Mouse (Mus musculus) heart, adult 2 months (tissue): ENCODE measurements around the gene Kpna7. TPM values are rescaled to one million over a fixed set of nuclear protein-coding genes. Genes with fewer than 3 reads are reported as not detected.
A peak's percentile ranks its signal among the peaks of the same experiment; 100 is the strongest.
"Not testable (repeated sequence)": the region's sequence is repeated elsewhere in the genome, so short reads cannot be mapped to it uniquely, and the experiment has no call there.

ENCODE experiments used
- DNase-seq, 2 experiments: peaks; one replicate each; pipeline ENCODE4 v3.0.0; 2021
- H3K27ac ChIP-seq: fragments of 200-600 bp; 2 replicates; pipeline ENCODE4 v1.8.1; 2022
- H3K27me3 ChIP-seq: fragments of 200-500 bp; 2 replicates; pipeline ENCODE4 v1.6.1; 2012; ENCODE audit warnings: mild to moderate bottlenecking, low read length, inconsistent platforms, mixed read lengths; ENCODE audit not compliant: control insufficient read depth, insufficient read depth
- H3K36me3 ChIP-seq: fragments of 200-500 bp; 2 replicates; pipeline ENCODE4 v1.6.1; 2012; ENCODE audit warnings: low read length, inconsistent platforms; ENCODE audit not compliant: control insufficient read depth, insufficient read depth
- H3K4me1 ChIP-seq: fragments of 200-500 bp; 2 replicates; pipeline ENCODE4 v1.6.1; 2011; ENCODE audit warnings: low read length; ENCODE audit not compliant: control insufficient read depth, insufficient read depth
- H3K4me3 ChIP-seq: fragments of 200-600 bp; 2 replicates; pipeline ENCODE4 v1.8.1; 2022
- H3K79me2 ChIP-seq: fragments of 200-500 bp; replicated peaks from 2 replicates; pipeline ENCODE4 v1.6.1; 2012; ENCODE audit warnings: mild to moderate bottlenecking, inconsistent platforms, low read length, moderate library complexity, mixed read lengths; ENCODE audit not compliant: control insufficient read depth, insufficient read depth
- H3K9ac ChIP-seq: fragments of 200-500 bp; 2 replicates; pipeline ENCODE4 v1.6.1; 2012; ENCODE audit warnings: low read depth, mild to moderate bottlenecking, control low read depth, inconsistent platforms, low read length, mixed read lengths
- CTCF ChIP-seq: fragments of 200-600 bp; IDR thresholded peaks from 2 replicates; pipeline ENCODE4 v1.8.1; 2022; ENCODE audit warnings: antibody characterized with exemption, mild to moderate bottlenecking, moderate library complexity
- EP300 ChIP-seq: fragments of 200-500 bp; IDR thresholded peaks from 2 replicates; pipeline ENCODE4 v1.6.1; 2011; ENCODE audit warnings: low read depth, low read length, control low read depth; ENCODE audit not compliant: insufficient read depth
- POLR2A ChIP-seq: fragments of 200-500 bp; IDR thresholded peaks from 2 replicates; pipeline ENCODE4 v1.6.1; 2011; ENCODE audit warnings: mild to moderate bottlenecking, low read depth, low read length, control low read depth; ENCODE audit not compliant: insufficient read depth
- WGBS: fragments of 180-500 bp; shearing (Covaris S2); methylation state at CpG from one replicate; pipeline ENCODE4 v1.1.7; 2018; 5-methylcytosine and 5-hydroxymethylcytosine counted together
- intact Hi-C: fragments of 180-260 bp; cut with DNase I; formaldehyde crosslinking; loops from one replicate; pipeline ENCODE4 v1.15.1; 2025
- polyA plus RNA-seq: library from polyadenylated mRNA; depleted of rRNA; stranded (reverse); fragments of >200 nt; gene quantifications from 2 replicates; pipeline ENCODE4 v1.2.3, GENCODE M21; 2012
- total RNA-seq, 2 experiments: library from RNA; stranded (reverse); gene quantifications; 2 replicates each; pipeline ENCODE4 v1.2.3; 2021

The Kpna7 gene
- total and polyA plus RNA-seq, 3 experiments, result not detected

GRCm38 (mm10) chr5:145059524-145059923 lies 24.3 kb downstream of the Kpna7 start:
- no peak overlapping the region for H3K4me3 ChIP-seq
- no peaks in the 10 kb centered on the region for H3K27me3 ChIP-seq
- DNase-seq, result no peak
- intact Hi-C loops, result no loop called here
- H3K36me3 ChIP-seq, result no peaks in the 10 kb centered on the region
- H3K27ac ChIP-seq, result no peak overlapping the region
- 78% methylated on average over 2 of the region's 2 CpGs for WGBS
- no peak overlapping the region for H3K9ac ChIP-seq
- no peaks in the 10 kb centered on the region for H3K4me1 ChIP-seq
- no peaks in the 10 kb centered on the region for H3K79me2 ChIP-seq
- TF ChIP-seq EP300 (no peak), CTCF (no peak), POLR2A (no peak)

DNA sequence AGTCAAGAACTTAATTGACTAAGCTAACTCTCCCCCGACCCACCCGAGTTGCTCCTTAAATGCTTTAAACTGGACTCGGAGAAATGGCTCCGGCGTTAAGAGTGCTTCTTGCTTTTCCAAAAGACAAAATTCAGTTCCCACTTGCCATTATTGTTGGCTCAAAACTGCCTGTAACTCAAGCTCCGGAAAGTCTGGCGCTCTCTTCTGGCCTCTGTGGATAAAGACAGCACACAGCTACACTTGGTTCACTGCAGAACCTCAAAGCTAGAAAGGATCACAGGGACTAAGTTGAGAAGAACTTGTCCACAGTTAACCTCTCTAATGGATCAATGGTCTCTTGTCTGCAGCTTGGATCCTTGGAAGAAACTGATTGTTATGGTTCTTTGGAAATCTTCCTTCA lies 25.1 kb downstream of the Kpna7 start:
- H3K79me2 ChIP-seq, result no peaks in the 10 kb centered on the region
- H3K4me1 ChIP-seq, result no peaks in the 10 kb centered on the region
- no peak overlapping the region for H3K4me3 ChIP-seq
- no peak overlapping the region for H3K27ac ChIP-seq
- H3K9ac ChIP-seq, result no peak overlapping the region
- H3K27me3 ChIP-seq, result no peaks in the 10 kb centered on the region
- 87% methylated on average over 7 of the region's 7 CpGs for WGBS
- intact Hi-C loops, result no loop called here
- no peaks in the 10 kb centered on the region for H3K36me3 ChIP-seq
- TF ChIP-seq POLR2A, result no peak
- 0 out of 2 replicates have a peak, but pooled peaks have one; percentile 7 for TF ChIP-seq CTCF
- no peak for TF ChIP-seq EP300
- DNase-seq, result no peak

- Histone ChIP-seq H3K36me3 (no peaks in the 10 kb centered on the region), H3K4me3 (no peak overlapping the region), H3K27ac (no peak overlapping the region), H3K9ac (no peak overlapping the region), H3K4me1 (no peaks in the 10 kb centered on the region), H3K79me2 (no peaks in the 10 kb centered on the region), H3K27me3 (no peaks in the 10 kb centered on the region)
- DNase-seq, result no peak
- WGBS, result 82% methylated on average over 8 of the region's 8 CpGs
- intact Hi-C loops, result no loop called here
- TF ChIP-seq CTCF, result no peak
- no peak for TF ChIP-seq EP300
- no peak for TF ChIP-seq POLR2A
Observed at GRCm38 (mm10) chr5:145057907-145058306, 25.9 kb downstream of the Kpna7 start.

- intact Hi-C loops, H3K27me3 ChIP-seq, H3K36me3 ChIP-seq, H3K4me1 ChIP-seq, H3K4me3 ChIP-seq, H3K9ac ChIP-seq, DNase-seq, H3K79me2 ChIP-seq, H3K27ac ChIP-seq: not testable (repeated sequence)
- WGBS, result 43% methylated on average over 3 of the region's 3 CpGs
Observed at GRCm38 (mm10) chr5:145054187-145054586, 29.6 kb downstream of the Kpna7 start.

DNA sequence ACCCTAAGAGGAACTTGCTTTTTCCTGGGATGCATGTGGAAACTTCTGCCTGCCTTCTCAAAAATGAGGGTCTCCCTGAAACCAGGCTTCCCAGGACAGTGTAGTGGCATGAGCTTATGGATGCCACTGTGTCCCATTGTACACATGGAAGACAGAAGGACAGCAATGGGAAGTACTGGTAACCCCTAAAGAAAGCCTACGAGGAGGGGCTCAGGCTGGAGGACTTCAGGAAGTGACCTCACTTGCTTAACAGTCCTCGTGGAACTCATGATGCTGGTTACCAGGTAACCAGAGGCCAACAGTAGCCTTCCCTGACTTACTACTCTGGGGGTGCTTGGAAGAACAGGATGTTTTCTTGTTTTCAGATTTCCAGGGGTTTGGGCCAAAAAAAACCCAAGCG lies 41.1 kb downstream of the Kpna7 start, which contains the start of gene 1700018F24Rik:
Gene 1700018F24Rik, plus strand, starts transcription at position 301 of the 400 bp plus-strand sequence.
- H3K4me1 ChIP-seq, H3K4me3 ChIP-seq, H3K27me3 ChIP-seq, H3K9ac ChIP-seq, intact Hi-C loops, H3K36me3 ChIP-seq, H3K79me2 ChIP-seq, H3K27ac ChIP-seq, DNase-seq: not testable (repeated sequence)
- WGBS, result 24% methylated on average over 3 of the region's 3 CpGs

GRCm38 (mm10) chr5:145041628-145042027 lies 42.2 kb downstream of the Kpna7 start:
- no peak for DNase-seq
- H3K79me2 ChIP-seq, result no peaks in the 10 kb centered on the region
- TF ChIP-seq POLR2A (no peak), CTCF (peak; percentile 51)
- intact Hi-C loops, result no loop called here
- no peak overlapping the region for H3K9ac ChIP-seq
- WGBS, result 52% methylated on average over 4 of the region's 4 CpGs
- H3K27me3 ChIP-seq, result no peaks in the 10 kb centered on the region
- no peaks in the 10 kb centered on the region for H3K36me3 ChIP-seq
- H3K4me1 ChIP-seq, result no peaks in the 10 kb centered on the region
- H3K27ac ChIP-seq, result no peak overlapping the region
- no peak overlapping the region for H3K4me3 ChIP-seq

GRCm38 (mm10) chr5:145032391-145032790 lies 51.4 kb downstream of the Kpna7 start, which contains the start of gene Gm4871:
TSS of gene Gm4871 (minus strand) at chr5:145032754.
- WGBS, result 30% methylated on average over 5 of the region's 5 CpGs
- H3K36me3 ChIP-seq, H3K4me3 ChIP-seq, H3K4me1 ChIP-seq, H3K27ac ChIP-seq, H3K27me3 ChIP-seq, H3K79me2 ChIP-seq, DNase-seq, intact Hi-C loops, H3K9ac ChIP-seq: not testable (repeated sequence)

DNA sequence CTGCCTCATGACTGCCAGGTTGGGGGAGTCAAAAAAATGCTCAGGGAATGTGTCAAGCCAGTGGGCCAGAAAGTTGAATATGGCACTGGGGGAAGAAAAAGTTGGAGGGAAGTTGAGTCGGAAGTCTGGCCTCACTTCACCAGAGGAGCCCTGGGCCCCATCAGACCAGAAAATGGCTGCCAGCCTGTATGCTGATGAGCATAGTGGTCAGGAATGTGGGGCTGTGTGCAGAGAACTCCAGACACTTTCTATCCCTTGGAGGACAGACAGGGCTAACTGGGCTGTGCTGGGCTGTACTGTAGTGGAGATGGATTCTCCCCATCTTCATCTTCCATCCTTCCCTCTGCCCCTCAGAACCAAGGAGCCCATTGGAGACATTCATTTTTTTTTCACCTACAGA lies 53.4 kb downstream of the Kpna7 start:
- intact Hi-C loops, H3K36me3 ChIP-seq, DNase-seq, H3K4me3 ChIP-seq, H3K4me1 ChIP-seq, H3K9ac ChIP-seq, H3K27me3 ChIP-seq, H3K27ac ChIP-seq, H3K79me2 ChIP-seq: not testable (repeated sequence)
- WGBS, result 71% methylated on average over 1 of the region's 1 CpGs

DNA sequence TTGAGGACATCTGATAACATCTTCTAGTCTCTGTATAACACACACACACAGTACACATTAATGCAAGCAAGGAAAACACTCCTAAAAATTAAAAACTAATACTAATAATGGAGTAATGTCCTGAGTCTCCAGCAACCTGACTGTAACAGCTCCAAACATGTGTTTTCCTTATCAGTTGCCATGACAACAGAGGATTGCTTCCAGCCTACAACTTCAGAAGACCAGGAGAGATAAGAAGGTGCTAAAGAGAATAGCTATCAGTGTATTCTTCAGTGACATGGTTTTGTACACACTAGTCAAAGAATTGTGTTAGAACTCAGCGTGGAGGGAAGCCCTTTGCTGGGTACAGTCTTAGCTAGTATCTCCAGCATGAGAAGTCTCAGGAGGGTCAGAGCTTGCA lies 63.1 kb downstream of the Kpna7 start:
- DNase-seq, H3K79me2 ChIP-seq, H3K4me3 ChIP-seq, H3K27me3 ChIP-seq, intact Hi-C loops, H3K9ac ChIP-seq, H3K36me3 ChIP-seq, H3K27ac ChIP-seq, H3K4me1 ChIP-seq: not testable (repeated sequence)
- WGBS, result 32% methylated on average over 1 of the region's 1 CpGs

GRCm38 (mm10) chr5:145020254-145020653 lies 63.6 kb downstream of the Kpna7 start:
- WGBS, result 8% methylated on average over 1 of the region's 1 CpGs
- H3K9ac ChIP-seq, H3K36me3 ChIP-seq, H3K4me3 ChIP-seq, H3K79me2 ChIP-seq, H3K27ac ChIP-seq, H3K4me1 ChIP-seq, H3K27me3 ChIP-seq, intact Hi-C loops: not testable (repeated sequence)
- peak in 1 of 2 experiments; percentile 8 for DNase-seq
